Mouse (Mus musculus): Measurements from ENCODE around the gene Lman2l. TPM values are rescaled to one million over a fixed set of nuclear protein-coding genes. Genes with fewer than 3 reads are reported as not detected.
A peak's percentile ranks its signal among the peaks of the same experiment; 100 is the strongest.

Gene Lman2l
- total and polyA plus RNA-seq, 3 experiments, result 8.5 to 19.1 (median 8.8) TPM

DNA sequence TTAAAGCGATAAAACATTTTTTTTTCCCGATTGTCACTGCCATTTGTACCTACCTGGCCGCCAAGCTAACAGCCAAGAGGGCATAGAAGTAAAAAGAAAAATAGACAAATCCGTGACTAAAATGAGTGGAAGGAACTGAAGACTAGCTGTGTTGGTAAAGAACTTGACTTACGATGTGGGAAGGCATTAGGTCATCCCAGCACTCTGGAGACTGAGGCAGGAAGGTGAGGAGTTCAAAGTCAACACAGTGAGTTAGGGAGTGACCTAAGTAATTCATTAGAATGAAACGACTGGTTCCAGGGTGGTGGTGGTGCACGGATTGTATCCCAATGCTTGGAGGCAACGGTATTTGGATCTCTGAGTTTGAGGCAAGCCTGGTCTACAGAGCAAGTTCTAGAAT is 437 bp upstream of the Lman2l start:
- no peak for TF ChIP-seq USF1 (IDR thresholded peaks at IDR 0.05; ENCODE audit: low read depth, low read length)
- TF ChIP-seq POLR2A (IDR thresholded peaks at IDR 0.05; ENCODE audit: low read depth, low read length), result no peak
- TF ChIP-seq SIN3A (IDR thresholded peaks at IDR 0.05; ENCODE audit: low read length), result no peak
- no peak for TF ChIP-seq TBP (conservative IDR thresholded peaks at IDR 0.05; ENCODE audit: low read depth, low read length)
- no peak for TF ChIP-seq CHD2 (IDR thresholded peaks at IDR 0.05; ENCODE audit: low read length)
- TF ChIP-seq ETS1 (conservative IDR thresholded peaks at IDR 0.05; ENCODE audit: low read depth, low read length), result no peak
- no peak for TF ChIP-seq MYC (IDR thresholded peaks at IDR 0.05; ENCODE audit: low read depth, low read length)
- TF ChIP-seq JUND (conservative IDR thresholded peaks at IDR 0.05; ENCODE audit: low read depth, low read length), result no peak
- TF ChIP-seq ELF1 (IDR thresholded peaks at IDR 0.05; ENCODE audit: low read depth, low read length), result no peak
- no peak for TF ChIP-seq ZKSCAN1 (IDR thresholded peaks at IDR 0.05; ENCODE audit: borderline replicate concordance, low read depth, low read length)
- TF ChIP-seq MAZ (IDR thresholded peaks at IDR 0.05; ENCODE audit: low read depth, low read length), result no peak
- no peak for TF ChIP-seq GABPA (IDR thresholded peaks at IDR 0.05; ENCODE audit: insufficient replicate concordance, low read depth, low read length)
- TF ChIP-seq BHLHE40 (IDR thresholded peaks at IDR 0.05; ENCODE audit: low read depth, low read length), result no peak
- TF ChIP-seq USF2 (conservative IDR thresholded peaks at IDR 0.05; ENCODE audit: low read depth, low read length), result no peak
- TF ChIP-seq EP300 (IDR thresholded peaks at IDR 0.05; ENCODE audit: low read length), result no peak
- TF ChIP-seq E2F4 (IDR thresholded peaks at IDR 0.05; ENCODE audit: insufficient replicate concordance, low read depth, low read length), result no peak
- no peak for TF ChIP-seq HCFC1 (IDR thresholded peaks at IDR 0.05; ENCODE audit: low read depth, low read length)
- no peak for TF ChIP-seq PAX5 (IDR thresholded peaks at IDR 0.05; ENCODE audit: low read length)
- TF ChIP-seq POLR2AphosphoS2 (IDR thresholded peaks at IDR 0.05; ENCODE audit: low read depth, low read length), result no peak
- TF ChIP-seq UBTF (IDR thresholded peaks at IDR 0.05; ENCODE audit: low read depth, low read length), result no peak
- no peaks in the 10 kb centered on the region; the same call in 1 of the 2 replicates for H3K79me2 ChIP-seq (replicated peaks; ENCODE audit: control insufficient read depth, extremely low read depth, insufficient read depth, poor library complexity, severe bottlenecking)
- peaks cover 5% of the 10 kb centered on the region for H3K9me3 ChIP-seq (replicated peaks; ENCODE audit: low read length)
- dilution Hi-C loops (cut with MboI; ENCODE audit: extremely low pct_ligation_motif_present, extremely low pct_unique_long_range_greater_than_20kb, low sequenced_read_pairs), result no loop called here
- H3K36me3 ChIP-seq (replicated peaks in 1 of 2; ENCODE audit: control insufficient read depth in 1 of 2, insufficient read depth in 1 of 2, low read length in 1 of 2), result peaks cover 5 to 27% of the 10 kb centered on the region in 2 experiments
- H3K9ac ChIP-seq (ENCODE audit: insufficient read depth, low read depth), result peak overlapping the region; percentile 31; the same call in 1 of the 2 replicates
- 0 out of 2 replicates have a peak overlapping the region, but pooled peaks have one; percentile 18 for H3K27ac ChIP-seq (ENCODE audit: insufficient read depth, low read depth)
- peaks cover 6 to 21% of the 10 kb centered on the region in 2 experiments for H3K4me1 ChIP-seq (ENCODE audit: control insufficient read depth in 1 of 2, insufficient read depth in 2 of 2)
- H3K4me2 ChIP-seq (ENCODE audit: insufficient read depth, low read depth, poor library complexity, severe bottlenecking), result peak overlapping the region; percentile 38; the same call in 1 of the 2 replicates
- DNase-seq (ENCODE audit: extremely low read depth), result no peak
- in situ Hi-C loops (cut with MboI; ENCODE audit: low pct_ligation_motif_present, low pct_unique_long_range_greater_than_20kb, low sequenced_read_pairs), result no loop called here
- peak overlapping the region in 1 of 3 experiments; percentile 97 for H3K4me3 ChIP-seq (replicated peaks in 1 of 3; ENCODE audit: low read depth in 2 of 3, low read length in 2 of 3, poor library complexity in 1 of 3)
- H3K27me3 ChIP-seq (replicated peaks), result no peaks in the 10 kb centered on the region

DNA sequence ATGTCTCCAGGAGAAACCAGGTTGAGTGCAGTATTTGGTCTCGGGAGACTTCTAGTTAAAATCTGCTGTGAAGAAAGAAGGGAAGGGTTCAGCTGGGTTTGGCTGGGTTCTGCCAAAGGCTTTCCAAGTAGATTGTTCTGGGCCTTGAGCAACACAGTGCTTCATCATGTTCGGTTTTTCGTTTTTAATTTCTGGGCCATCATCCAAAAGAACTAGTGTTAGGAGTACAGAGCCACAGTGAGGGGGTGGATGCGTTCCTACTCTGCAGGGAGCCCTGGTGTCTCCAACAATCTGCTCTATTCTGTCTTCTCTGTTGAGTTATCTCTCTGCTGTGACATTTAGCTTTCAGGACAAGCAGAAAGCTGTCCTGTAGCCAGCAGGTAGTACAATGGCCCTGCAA is 4.0 kb downstream of the Lman2l start:
- H3K27ac ChIP-seq (ENCODE audit: insufficient read depth, low read depth), result no peak overlapping the region
- no peak overlapping the region for H3K4me2 ChIP-seq (ENCODE audit: insufficient read depth, low read depth, poor library complexity, severe bottlenecking)
- no peak overlapping the region for H3K4me3 ChIP-seq (replicated peaks in 1 of 3; ENCODE audit: low read depth in 2 of 3, low read length in 2 of 3, poor library complexity in 1 of 3)
- H3K9me3 ChIP-seq (replicated peaks; ENCODE audit: low read length), result no peaks in the 10 kb centered on the region
- peaks cover 3 to 14% of the 10 kb centered on the region in 2 experiments for H3K4me1 ChIP-seq (ENCODE audit: control insufficient read depth in 1 of 2, insufficient read depth in 2 of 2)
- H3K36me3 ChIP-seq (replicated peaks in 1 of 2; ENCODE audit: control insufficient read depth in 1 of 2, insufficient read depth in 1 of 2, low read length in 1 of 2), result peaks cover 35 to 67% of the 10 kb centered on the region in 2 experiments
- no peaks in the 10 kb centered on the region; the same call in 1 of the 2 replicates for H3K79me2 ChIP-seq (replicated peaks; ENCODE audit: control insufficient read depth, extremely low read depth, insufficient read depth, poor library complexity, severe bottlenecking)
- H3K9ac ChIP-seq (ENCODE audit: insufficient read depth, low read depth), result no peak overlapping the region
- dilution Hi-C loops (cut with MboI; ENCODE audit: extremely low pct_ligation_motif_present, extremely low pct_unique_long_range_greater_than_20kb, low sequenced_read_pairs) (no loop called here), in situ Hi-C loops (cut with MboI; ENCODE audit: low pct_ligation_motif_present, low pct_unique_long_range_greater_than_20kb, low sequenced_read_pairs) (no loop called here)
- no peaks in the 10 kb centered on the region for H3K27me3 ChIP-seq (replicated peaks)
- TF ChIP-seq USF1 (IDR thresholded peaks at IDR 0.05; ENCODE audit: low read depth, low read length) (no peak), POLR2AphosphoS2 (IDR thresholded peaks at IDR 0.05; ENCODE audit: low read depth, low read length) (no peak), MYC (IDR thresholded peaks at IDR 0.05; ENCODE audit: low read depth, low read length) (no peak), JUN (IDR thresholded peaks at IDR 0.05; ENCODE audit: insufficient read depth, low read depth, low read length) (no peak)
- DNase-seq (ENCODE audit: extremely low read depth), result no peak
